Mouse (Mus musculus) ZHBTc4 (cell line): ENCODE results near the gene Eed.

Experiments
- DNase-seq: peaks from one replicate; pipeline ENCODE4 v3.0.0-alpha.2; 2011; ENCODE audit warnings: low read depth, low spot score

The Eed gene

GRCm38 (mm10) chr7:89908899-89909621, 71.7 kb downstream of the Eed start:
- no peak for DNase-seq

GRCm38 (mm10) chr7:89908421-89908820, 72.4 kb downstream of the Eed start:
- no peak for DNase-seq

DNA sequence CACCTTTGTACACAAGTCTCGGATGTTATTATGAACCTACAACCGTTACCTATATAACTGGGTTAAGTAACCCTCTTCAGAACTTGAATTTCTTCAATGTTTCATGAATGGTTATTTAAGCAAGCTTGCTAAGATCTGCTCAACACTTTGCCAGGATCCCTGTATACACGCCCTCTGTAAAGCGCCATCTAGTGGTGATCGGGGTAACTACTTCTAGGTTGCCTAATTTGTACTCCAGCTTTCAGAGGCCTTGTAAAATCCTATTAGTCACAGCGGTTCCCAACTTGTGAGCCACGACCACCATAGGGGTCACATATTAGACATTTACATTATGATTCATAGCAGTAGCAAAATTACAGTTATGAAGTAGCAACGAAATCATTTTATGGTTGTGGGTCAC, 72.8 kb downstream of the Eed start:
- peak; percentile 86 for DNase-seq
